Mouse (Mus musculus) kidney, postnatal 14 days (tissue): Measurements from ENCODE around the gene Cdsn.

ENCODE experiments used
- DNase-seq: peaks from one replicate; pipeline ENCODE4 v3.0.0; 2022; ENCODE audit warnings: mixed read lengths

Cdsn gene

GRCm38 (mm10) chr17:35578211-35578610 is 26.3 kb downstream of the Cdsn start:
- DNase-seq = peak; percentile 81

GRCm38 (mm10) chr17:35582900-35583299 is 31.0 kb downstream of the Cdsn start:
- DNase-seq = no peak

- peak; percentile 79 for DNase-seq
Measured at GRCm38 (mm10) chr17:35584330-35584937, 32.5 kb downstream of the Cdsn start.

GRCm38 (mm10) chr17:35587291-35587690 is 35.4 kb downstream of the Cdsn start:
- DNase-seq = no peak

GRCm38 (mm10) chr17:35588387-35588786 is 36.5 kb downstream of the Cdsn start:
- no peak for DNase-seq

GRCm38 (mm10) chr17:35590410-35591218 is 38.7 kb downstream of the Cdsn start:
- DNase-seq = peak; percentile 73

GRCm38 (mm10) chr17:35591219-35591578 is 39.3 kb downstream of the Cdsn start:
- DNase-seq = no peak

GRCm38 (mm10) chr17:35591731-35592130 is 39.8 kb downstream of the Cdsn start:
- DNase-seq = no peak

- DNase-seq = no peak
Measured at GRCm38 (mm10) chr17:35592131-35592530, 40.2 kb downstream of the Cdsn start.

- no peak for DNase-seq
Measured at GRCm38 (mm10) chr17:35593786-35594185, 41.9 kb downstream of the Cdsn start.

GRCm38 (mm10) chr17:35594456-35594855 is 42.5 kb downstream of the Cdsn start:
- no peak for DNase-seq

- DNase-seq = no peak
Measured at GRCm38 (mm10) chr17:35597399-35597798, 45.5 kb downstream of the Cdsn start.

GRCm38 (mm10) chr17:35601249-35601648 is 49.3 kb downstream of the Cdsn start, which contains the start of gene Sfta2:
Gene Sfta2 (plus strand): TSS chr17:35601549.
- no peak for DNase-seq

- DNase-seq = no peak
Measured at GRCm38 (mm10) chr17:35601736-35602354, 49.9 kb downstream of the Cdsn start.
